Mouse (Mus musculus) fibroblast of lung, adult 2 months (primary cell): ENCODE results near the gene H2-T23.
A peak's percentile ranks its signal among the peaks of the same experiment; 100 is the strongest.

Experiments used
- DNase-seq: peaks from one replicate; pipeline ENCODE4 v3.0.0-alpha.2; 2011; ENCODE audit warnings: low read depth

H2-T23 gene

DNA sequence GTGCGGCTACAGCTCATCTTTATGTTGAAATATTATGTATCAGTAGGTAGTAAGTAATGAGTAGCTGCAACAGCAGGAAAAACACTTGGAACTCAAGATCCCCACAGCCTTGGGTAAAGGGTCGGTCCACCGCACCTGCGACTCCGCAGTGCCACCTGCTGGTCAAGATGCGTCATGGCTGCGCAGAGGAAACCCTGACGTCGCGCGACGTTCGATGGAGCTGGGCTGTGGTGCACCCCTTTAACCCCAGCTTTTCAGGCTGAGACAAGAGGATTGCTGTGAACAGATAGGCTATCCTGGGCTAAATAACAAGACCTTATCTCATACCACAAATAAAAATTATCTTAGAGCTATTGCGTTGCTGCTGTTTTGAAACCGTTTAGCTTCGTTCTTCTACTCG lies 39.0 kb downstream of the H2-T23 start:
- DNase-seq: peak; percentile 64

DNA sequence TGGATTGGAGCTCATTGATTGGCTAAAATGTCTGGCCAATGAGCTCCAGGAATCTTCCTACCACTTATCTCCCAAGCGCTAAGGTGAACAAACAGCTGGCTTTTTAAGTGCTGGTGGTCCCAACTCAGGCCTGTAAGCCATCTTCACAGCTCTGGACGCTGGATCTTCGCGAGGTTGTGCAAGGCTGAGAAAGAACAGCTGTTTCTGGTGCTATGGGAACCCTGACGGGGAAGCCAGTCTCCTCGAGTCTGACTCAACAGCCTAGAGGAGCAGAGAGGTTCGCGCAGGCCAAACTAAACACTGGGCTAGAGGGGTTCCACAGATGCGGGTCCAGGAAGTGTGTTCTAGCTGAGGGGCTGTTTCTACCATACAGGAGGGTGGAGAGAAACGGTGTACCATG lies 40.9 kb downstream of the H2-T23 start:
- DNase-seq: no peak

DNA sequence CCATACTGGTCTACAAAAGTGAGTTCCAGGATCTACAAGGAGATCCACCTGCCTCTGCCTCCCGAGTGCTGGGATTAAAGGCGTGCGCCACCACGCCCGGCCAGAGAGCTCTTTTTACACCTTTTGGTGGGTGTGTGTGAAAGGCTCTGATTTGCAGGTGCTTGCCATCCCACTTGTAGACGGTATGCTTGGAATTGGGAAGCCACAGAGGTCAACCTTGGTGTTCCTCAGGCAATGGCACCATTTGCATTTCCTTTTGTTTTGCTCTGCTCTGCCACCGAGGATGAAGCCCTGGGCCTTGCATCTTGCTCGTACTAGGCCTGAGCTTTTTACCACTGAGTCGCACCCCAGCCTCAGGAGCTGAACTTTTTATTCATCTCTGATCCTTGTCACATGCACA lies 50.9 kb downstream of the H2-T23 start:
- DNase-seq: no peak

DNA sequence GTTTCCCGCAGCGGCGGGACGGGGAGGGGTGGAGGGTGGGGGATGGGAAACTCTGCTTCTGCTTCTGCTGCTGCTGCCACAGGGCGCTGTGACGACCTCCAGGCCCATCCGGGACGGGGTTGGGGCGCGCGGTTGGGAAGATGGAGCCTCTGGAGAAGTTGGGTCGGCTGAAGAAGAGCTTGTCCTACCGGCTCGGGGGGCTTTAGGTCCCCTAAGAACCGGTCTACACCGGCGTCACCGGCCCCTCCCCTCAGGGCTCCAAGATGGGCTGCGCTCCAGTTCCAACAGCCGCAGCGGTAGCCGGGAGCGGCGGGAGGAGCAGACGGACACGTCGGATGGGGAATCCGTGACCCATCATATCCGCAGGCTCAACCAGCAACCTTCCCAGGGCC lies 52.3 kb downstream of the H2-T23 start:
- no peak for DNase-seq
